Mouse (Mus musculus): ENCODE measurements around the gene Nt5m.

Gene Nt5m

GRCm38 (mm10) chr11:59906521-59907123, 67.4 kb downstream of the Nt5m start:
- no peak for DNase-seq

GRCm38 (mm10) chr11:59908446-59908845, 69.2 kb downstream of the Nt5m start:
- no peak for DNase-seq

- no peak for DNase-seq
These were observed 71.3 kb downstream of the Nt5m start for GRCm38 (mm10) chr11:59910586-59910985.

- no peak for DNase-seq
These were observed 72.3 kb downstream of the Nt5m start for GRCm38 (mm10) chr11:59911523-59911922.

GRCm38 (mm10) chr11:59913702-59914101, 74.5 kb downstream of the Nt5m start:
- DNase-seq = no peak

- DNase-seq = no peak
These were observed 78.8 kb downstream of the Nt5m start for GRCm38 (mm10) chr11:59918014-59918413.

- DNase-seq = no peak
These were observed 80.2 kb downstream of the Nt5m start for GRCm38 (mm10) chr11:59919401-59919800.

- no peak for DNase-seq
These were observed 81.1 kb downstream of the Nt5m start for GRCm38 (mm10) chr11:59920331-59920730.

GRCm38 (mm10) chr11:59921265-59921664, 82.0 kb downstream of the Nt5m start:
- no peak for DNase-seq

- no peak for DNase-seq
These were observed 90.8 kb downstream of the Nt5m start for GRCm38 (mm10) chr11:59930031-59930430.
